Mouse (Mus musculus) megakaryocyte, embryonic 14.5 days (primary cell): ENCODE data around the gene Nit1.
"Not testable (repeated sequence)": the region's sequence is repeated elsewhere in the genome, so short reads cannot be mapped to it uniquely, and the experiment has no call there.

Experiments used
- FLI1 ChIP-seq: IDR thresholded peaks from 2 replicates; pipeline ENCODE4 v1.6.1; 2012; ENCODE audit warnings: low read length, inconsistent platforms, mixed read lengths
- GATA1 ChIP-seq: IDR thresholded peaks from 3 replicates; pipeline ENCODE4 v1.6.1; 2012; ENCODE audit warnings: mixed read lengths, low read length, inconsistent platforms, borderline replicate concordance

- not testable (repeated sequence) for TF ChIP-seq FLI1, GATA1
These were observed 18.9 kb downstream of the Nit1 start for GRCm38 (mm10) chr1:171326588-171326987.
